Mouse (Mus musculus) liver, adult 2 months (tissue): ENCODE measurements at regions not wholly inside any gene's neighbourhood (a gene's known extent, or its start where the extent isn't known, plus 50 kb on each side); places are given as distances from the start of the nearest gene placed in this dataset.

Experiments
- CTCF ChIP-seq: fragments of 200-500 bp; IDR thresholded peaks from 2 replicates; pipeline ENCODE4 v1.5.1; 2011; ENCODE audit warnings: low read depth, low read length, control low read depth
- POLR2A ChIP-seq: fragments of 200-500 bp; IDR thresholded peaks from 2 replicates; pipeline ENCODE4 v1.6.1; 2011; ENCODE audit warnings: low read length, control low read depth; ENCODE audit not compliant: insufficient read depth; ENCODE audit errors: extremely low read depth

GRCm38 (mm10) chr10:96214285-96214684 lies 77.9 kb downstream of the Gm5426 start:
- no peak for TF ChIP-seq POLR2A
- no peak for TF ChIP-seq CTCF
